26 mouse cellular contexts compared by ENCODE assay signal in the genomic region with DNA sequence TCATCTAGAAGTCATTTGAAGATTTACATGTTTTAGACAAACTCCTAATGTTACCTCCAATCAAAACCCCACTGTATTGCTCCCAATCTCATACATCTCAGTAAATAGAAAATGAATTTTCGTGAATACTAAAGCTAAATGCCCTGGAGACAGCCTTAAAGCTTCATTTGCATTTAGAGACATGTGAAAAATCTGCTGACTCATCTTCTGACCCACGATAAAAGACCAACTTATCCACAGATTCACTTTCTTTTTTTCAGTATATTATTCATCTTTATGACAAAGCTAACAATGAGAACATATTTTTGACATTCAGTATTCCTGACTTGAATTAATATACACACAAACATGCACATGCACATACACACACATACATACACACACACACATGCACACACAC.
"Had no signal": no experiment of that assay in that cellular context is flagged by ENCODE, and none has a peak within 500 bp of the region (broad histone marks: within the 10 kb centered on the region; RNA-seq: fewer than 3 reads in every experiment).

No protein-coding gene starts in this region.

- H3K4me1 ChIP-seq: embryonic facial prominence, embryonic 10.5 days; embryonic facial prominence, embryonic 12.5 days; embryonic facial prominence, embryonic 13.5 days; embryonic facial prominence, embryonic 15.5 days; forebrain, embryonic 10.5 days; forebrain, embryonic 12.5 days; forebrain, embryonic 13.5 days; forebrain, embryonic 15.5 days; heart, embryonic 10.5 days had no signal

- DNase-seq: cerebellum, postnatal 14 days; cerebellum, postnatal 25 days; cerebellum, postnatal 36 days; embryo, embryonic 11 days; forebrain, postnatal 0 days; gastrocnemius, adult 2 months; gastrocnemius, postnatal 10 days; gastrocnemius, postnatal 14 days; gastrocnemius, postnatal 25 days; gastrocnemius, postnatal 36 days; heart, adult 11 months; heart, adult 18-20 months; heart, adult 2 months had no signal

- ATAC-seq: forebrain, embryonic 13.5 days; forebrain, embryonic 14.5 days; forebrain, embryonic 15.5 days; forebrain, embryonic 16.5 days; forebrain, postnatal 0 days had no signal

- H3K4me2 ChIP-seq: embryonic facial prominence, embryonic 12.5 days; embryonic facial prominence, embryonic 13.5 days; embryonic facial prominence, embryonic 15.5 days; forebrain, embryonic 12.5 days; forebrain, embryonic 13.5 days; forebrain, embryonic 15.5 days; heart, embryonic 11.5 days had no signal

- H3K27me3 ChIP-seq: embryonic facial prominence, embryonic 12.5 days; embryonic facial prominence, embryonic 13.5 days; embryonic facial prominence, embryonic 15.5 days; forebrain, embryonic 12.5 days; forebrain, embryonic 13.5 days; forebrain, embryonic 15.5 days had no signal

- H3K4me3 ChIP-seq: embryonic facial prominence, embryonic 10.5 days; embryonic facial prominence, embryonic 12.5 days; embryonic facial prominence, embryonic 13.5 days; embryonic facial prominence, embryonic 15.5 days; erythroblast, embryonic 14.5 days; forebrain, embryonic 10.5 days; forebrain, embryonic 12.5 days; forebrain, embryonic 13.5 days; forebrain, embryonic 15.5 days; gastrocnemius, adult 2 months; heart, adult 2 months; heart, embryonic 10.5 days had no signal

- H3K36me3 ChIP-seq: embryonic facial prominence, embryonic 10.5 days; embryonic facial prominence, embryonic 12.5 days; embryonic facial prominence, embryonic 13.5 days; embryonic facial prominence, embryonic 15.5 days; forebrain, embryonic 10.5 days; forebrain, embryonic 12.5 days; forebrain, embryonic 15.5 days; heart, embryonic 10.5 days had no signal

- H3K9ac ChIP-seq: embryonic facial prominence, embryonic 12.5 days; embryonic facial prominence, embryonic 13.5 days; embryonic facial prominence, embryonic 15.5 days; forebrain, embryonic 12.5 days; forebrain, embryonic 13.5 days; forebrain, embryonic 15.5 days; forebrain, postnatal 0 days had no signal

- H3K27ac ChIP-seq: embryonic facial prominence, embryonic 10.5 days; embryonic facial prominence, embryonic 12.5 days; embryonic facial prominence, embryonic 13.5 days; embryonic facial prominence, embryonic 15.5 days; forebrain, embryonic 10.5 days; forebrain, embryonic 12.5 days; forebrain, embryonic 13.5 days; forebrain, embryonic 15.5 days; gastrocnemius, adult 2 months; heart, adult 2 months; heart, embryonic 10.5 days had no signal

- H3K9me3 ChIP-seq: embryonic facial prominence, embryonic 10.5 days; embryonic facial prominence, embryonic 12.5 days; embryonic facial prominence, embryonic 13.5 days; embryonic facial prominence, embryonic 15.5 days; forebrain, embryonic 10.5 days; forebrain, embryonic 12.5 days; forebrain, embryonic 13.5 days; forebrain, embryonic 15.5 days; heart, embryonic 10.5 days had no signal
